Mouse (Mus musculus) urinary bladder, postnatal 4 days (tissue): Measurements from ENCODE around the gene Snx8.

Experiments
- DNase-seq, 2 experiments: peaks; one replicate each; pipeline ENCODE4 v3.0.0; 2021 to 2022; ENCODE audit warnings: low spot score in 2 of 2

Snx8 gene

DNA sequence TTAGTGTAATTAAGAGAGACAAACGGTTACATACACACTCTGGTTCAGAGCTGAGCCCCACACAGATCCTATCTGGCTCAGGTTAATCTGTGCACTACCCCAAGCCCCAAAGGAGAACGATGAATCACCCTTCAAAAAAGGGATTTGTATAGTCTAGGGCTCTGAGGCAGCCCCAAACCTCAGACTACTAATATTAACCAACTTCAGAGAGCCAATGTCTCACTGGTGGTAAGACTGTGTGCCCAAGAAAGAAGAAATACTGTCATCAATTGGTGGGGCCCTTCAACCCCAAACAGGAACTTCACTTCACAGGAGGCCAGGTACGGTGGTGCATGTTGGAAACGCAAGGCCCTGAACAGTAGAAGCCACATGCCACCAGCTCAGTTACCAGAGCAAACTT is 43.8 kb downstream of the Snx8 start:
- DNase-seq: no peak

DNA sequence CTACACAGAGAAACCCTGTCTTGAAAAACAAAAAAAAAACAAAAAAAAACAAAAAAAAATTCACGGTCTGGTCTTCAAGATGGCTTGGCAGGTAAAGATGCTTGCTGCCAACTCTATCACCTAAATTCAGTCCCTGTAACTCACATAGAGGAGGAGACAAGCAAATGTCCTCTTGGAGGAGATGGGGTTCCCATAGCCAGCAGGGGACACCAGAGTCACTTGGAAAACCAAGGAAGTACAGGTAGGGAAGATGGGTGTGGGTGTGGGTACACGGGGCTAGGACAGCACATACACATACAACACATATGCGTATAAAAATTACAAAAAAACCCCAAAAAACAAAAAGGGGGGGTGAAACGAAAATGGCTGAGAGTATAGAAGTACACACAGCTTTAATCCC is 46.2 kb downstream of the Snx8 start:
- no peak for DNase-seq

- DNase-seq: no peak
These were observed 49.2 kb downstream of the Snx8 start for GRCm38 (mm10) chr5:140339836-140340235.

- DNase-seq: no peak
These were observed 50.3 kb downstream of the Snx8 start for GRCm38 (mm10) chr5:140338779-140339178.

DNA sequence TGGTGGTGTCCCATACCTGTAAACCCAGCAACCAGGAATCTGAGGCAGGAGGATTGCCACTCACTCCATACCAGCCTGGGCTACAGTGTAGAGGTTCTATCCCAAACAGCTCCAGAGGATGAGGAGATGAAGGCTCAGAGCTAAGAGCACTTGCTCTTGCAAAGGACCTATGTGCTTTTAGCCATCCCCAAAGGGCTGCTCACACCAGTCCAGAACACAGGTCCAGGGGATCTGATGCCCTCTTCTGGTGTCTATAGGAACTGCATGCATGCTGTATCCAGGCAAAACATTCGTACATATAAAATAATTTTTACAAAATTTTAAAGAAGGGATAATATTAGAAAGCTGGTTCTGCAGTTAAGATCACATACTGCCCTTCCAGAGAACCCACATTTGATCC is 52.4 kb downstream of the Snx8 start:
- no peak for DNase-seq

DNA sequence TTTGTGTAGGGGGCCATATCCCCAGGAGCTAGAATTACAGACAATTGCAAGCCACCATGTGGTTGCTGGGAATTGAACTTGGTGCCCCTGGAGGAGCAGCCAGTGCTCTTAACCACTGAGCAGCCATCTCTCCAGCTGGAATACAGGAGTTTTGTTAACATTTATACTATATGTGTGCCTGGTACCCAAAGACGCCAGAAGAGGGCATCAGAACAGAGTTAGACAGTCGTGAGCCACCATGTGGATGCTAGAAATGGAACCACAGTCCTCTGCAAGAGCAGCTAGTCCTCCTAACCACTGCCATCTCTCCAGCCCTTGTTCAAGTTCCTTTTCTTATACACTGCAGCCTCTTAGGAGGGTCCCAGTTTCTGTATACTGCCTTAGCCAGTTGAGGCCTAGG is 55.4 kb downstream of the Snx8 start:
- no peak for DNase-seq

DNA sequence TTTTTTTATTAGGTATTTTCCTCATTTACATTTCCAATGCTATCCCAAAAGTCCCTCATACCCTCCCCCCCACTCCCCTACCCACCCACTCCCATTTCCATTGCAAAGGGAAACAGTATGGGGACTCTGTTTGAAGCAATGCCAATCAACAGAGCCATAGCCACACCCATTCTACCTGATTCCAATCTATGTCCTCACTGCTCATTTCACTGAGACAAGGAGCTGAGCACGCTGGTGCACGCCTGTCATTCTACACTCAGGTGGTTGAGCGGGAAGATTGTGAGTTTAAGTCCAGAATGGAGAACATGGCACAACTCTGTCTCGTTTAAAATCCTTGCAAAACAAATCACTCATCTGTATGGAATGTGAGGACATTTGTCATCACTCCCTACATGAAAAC is 56.5 kb downstream of the Snx8 start:
- no peak for DNase-seq

DNA sequence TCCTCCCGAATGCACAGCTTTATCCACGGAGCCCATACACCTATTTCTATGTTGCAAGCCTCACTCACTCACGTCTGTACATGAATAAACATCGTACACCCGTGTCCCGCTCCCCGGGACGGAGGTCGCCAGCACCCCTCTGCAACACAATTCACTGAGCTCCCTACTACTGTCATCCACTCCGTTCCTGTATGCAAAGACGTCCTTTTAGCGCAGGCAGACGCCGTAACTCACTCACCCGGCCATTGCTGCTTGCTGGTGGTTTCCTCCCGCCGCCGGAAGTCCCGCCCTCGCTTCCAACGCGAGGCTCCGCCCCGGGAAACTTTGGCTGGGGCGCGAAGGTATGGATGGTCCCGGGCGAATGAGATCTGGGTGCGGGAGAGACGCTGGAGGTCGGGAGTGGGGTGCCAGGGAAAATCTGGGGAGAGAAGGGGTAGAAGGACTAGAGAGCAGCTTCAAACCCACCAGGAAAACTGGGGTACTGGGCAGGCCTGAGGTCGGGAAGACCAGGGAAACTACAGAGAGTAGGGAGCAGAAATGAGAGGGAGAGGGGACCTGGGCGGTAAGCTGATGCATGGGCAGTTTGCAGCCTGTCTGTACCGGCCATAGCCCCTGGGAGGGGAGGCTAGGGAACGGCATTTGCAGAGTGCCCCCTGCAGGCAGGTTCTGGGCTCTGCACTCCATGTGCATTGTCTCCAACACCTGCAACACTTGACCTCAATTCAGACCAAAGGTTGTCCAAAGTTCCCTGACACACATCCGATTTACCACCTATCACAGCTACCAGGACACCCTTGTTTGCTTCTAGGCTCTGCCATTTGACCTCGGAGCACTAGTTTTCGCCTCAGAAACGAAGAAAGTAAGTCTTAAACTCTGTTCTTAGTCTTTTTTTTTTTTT is 57.2 kb downstream of the Snx8 start, which contains the start of gene Mrm2:
TSS of gene Mrm2 (minus strand) at position 284 of the 898 bp plus-strand sequence.
- DNase-seq: peak; percentile 78 to 88

- DNase-seq: no peak
These were observed 65.0 kb downstream of the Snx8 start for GRCm38 (mm10) chr5:140324058-140324457.

DNA sequence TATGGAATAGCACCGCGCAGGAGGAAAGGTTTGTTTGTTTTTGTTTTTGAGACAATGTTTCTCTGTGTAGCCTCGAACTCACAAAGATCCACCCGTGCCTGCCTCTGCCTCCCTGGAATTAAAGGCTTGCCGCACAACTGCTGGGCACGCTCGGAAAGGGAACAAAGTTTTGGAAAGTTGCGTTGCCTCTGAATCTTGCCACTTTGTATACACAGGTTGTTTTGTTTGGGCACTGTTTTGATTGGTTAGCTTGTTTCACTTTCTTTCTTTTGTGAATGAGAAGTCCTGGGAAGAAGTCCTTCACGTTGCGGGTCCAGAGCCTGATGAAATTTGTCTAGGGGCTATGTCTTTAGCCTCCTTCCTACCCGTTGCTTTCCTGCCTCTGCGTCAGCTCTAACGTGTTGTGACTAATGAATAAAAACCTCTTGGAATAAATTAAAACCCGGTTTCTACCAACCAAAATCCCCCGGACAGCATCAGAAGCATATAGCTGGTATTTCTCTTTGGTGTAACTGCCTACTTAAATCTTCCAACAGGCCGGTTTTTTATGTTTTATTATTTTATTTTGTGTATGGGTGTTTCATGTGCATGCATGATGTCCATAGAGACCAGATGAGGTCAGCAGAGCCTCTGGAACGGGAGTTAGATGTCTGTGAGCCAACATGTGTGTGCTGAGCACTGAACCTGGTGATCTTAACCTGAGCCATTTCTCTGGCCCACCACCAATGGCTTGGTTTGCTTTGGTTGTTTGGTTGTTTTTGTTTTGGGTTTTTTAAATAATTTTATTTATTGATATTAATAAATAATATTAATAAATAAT is 67.1 kb downstream of the Snx8 start:
- no peak for DNase-seq

GRCm38 (mm10) chr5:140321042-140321755 is 67.9 kb downstream of the Snx8 start, which contains the start of the genes Mad1l1 and Nudt1:
TSS of gene Mad1l1 (minus strand) at chr5:140321552.
TSS of gene Nudt1 (plus strand) at chr5:140321656.
- DNase-seq: peak; percentile 92 to 94

GRCm38 (mm10) chr5:140316716-140317115 is 72.3 kb downstream of the Snx8 start:
- no peak for DNase-seq

DNA sequence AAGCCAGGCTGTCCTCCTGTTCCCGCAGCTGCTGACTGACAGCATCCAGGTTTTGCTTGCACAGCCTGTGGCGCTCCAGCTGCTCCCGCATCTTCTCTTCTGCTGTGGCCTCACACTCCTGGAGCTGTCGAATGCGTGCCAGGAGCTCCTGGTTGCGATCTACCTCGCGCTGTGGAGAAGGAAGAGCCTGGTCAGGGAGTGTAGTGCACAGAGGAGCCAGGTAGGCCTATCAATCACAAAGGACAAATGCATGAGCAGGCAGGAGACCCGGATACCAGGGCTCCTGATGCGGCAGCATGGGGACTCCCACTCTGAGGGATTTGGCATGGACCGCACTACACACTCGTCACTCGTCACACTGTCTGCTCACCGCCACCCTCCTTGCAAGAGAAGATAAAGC is 81.5 kb downstream of the Snx8 start:
- DNase-seq: no peak

- no peak for DNase-seq
These were observed 83.0 kb downstream of the Snx8 start for GRCm38 (mm10) chr5:140306016-140306415.

- no peak for DNase-seq
These were observed 90.8 kb downstream of the Snx8 start for GRCm38 (mm10) chr5:140298291-140298690.

DNA sequence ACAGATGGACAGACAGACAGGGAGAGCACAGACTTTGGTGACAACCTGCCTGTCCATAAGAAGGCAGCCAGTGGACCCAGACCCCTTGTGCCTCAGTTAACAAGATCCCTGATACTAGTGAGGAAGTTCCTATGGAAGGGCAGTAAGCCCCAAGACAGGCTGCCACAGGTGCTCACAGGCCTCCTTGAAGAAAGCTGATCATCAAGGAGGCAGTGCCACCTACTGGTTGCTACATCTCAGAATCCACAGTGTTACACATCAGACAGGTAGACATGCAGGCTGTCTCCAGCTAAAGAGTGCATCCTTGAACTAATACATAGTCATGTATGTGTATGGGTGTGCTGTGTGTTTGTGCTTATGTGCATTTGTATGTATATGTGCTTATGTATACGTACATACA is 96.9 kb downstream of the Snx8 start:
- DNase-seq: no peak
